Mouse (Mus musculus) midbrain, postnatal 0 days (tissue): ENCODE results near the gene Megf11. TPM values are rescaled to one million over a fixed set of nuclear protein-coding genes. Genes with fewer than 3 reads are reported as not detected.
"Not testable (repeated sequence)": the region's sequence is repeated elsewhere in the genome, so short reads cannot be mapped to it uniquely, and the experiment has no call there.

ENCODE experiments used
- ATAC-seq: fragments of 200-750 bp; cut with Nextera tagmentation; 2 replicates; pipeline ENCODE4 v1.8.0; 2017; ENCODE audit warnings: moderate number of reproducible peaks, mild to moderate bottlenecking, moderate TSS enrichment, moderate library complexity; ENCODE audit not compliant: low FRiP score
- DNase-seq: peaks from one replicate; pipeline ENCODE4 v3.0.0-alpha.2; 2015; ENCODE audit warnings: low spot score
- H3K27ac ChIP-seq: fragments of 300-500 bp; sonication (generic); 2 replicates; pipeline ENCODE4 v1.5.1; 2014; ENCODE audit warnings: low read depth, mild to moderate bottlenecking, low read length, mixed read lengths
- H3K27me3 ChIP-seq: fragments of 300-500 bp; sonication (generic); 2 replicates; pipeline ENCODE4 v1.6.1; 2014; ENCODE audit warnings: low read length, control low read depth, mixed read lengths; ENCODE audit not compliant: insufficient read depth
- H3K36me3 ChIP-seq: fragments of 300-500 bp; sonication (generic); 2 replicates; pipeline ENCODE4 v1.6.1; 2014; ENCODE audit warnings: low read length, control low read depth, mixed read lengths; ENCODE audit not compliant: insufficient read depth
- H3K4me1 ChIP-seq: fragments of 300-500 bp; sonication (generic); 2 replicates; pipeline ENCODE4 v1.6.1; 2014; ENCODE audit warnings: mild to moderate bottlenecking, control low read depth, antibody characterized with exemption, low read length, mixed read lengths; ENCODE audit not compliant: insufficient read depth
- H3K4me2 ChIP-seq: fragments of 300-500 bp; sonication (generic); 2 replicates; pipeline ENCODE4 v1.6.1; 2014; ENCODE audit warnings: low read depth, mild to moderate bottlenecking, low read length, mixed read lengths; ENCODE audit not compliant: poor library complexity, severe bottlenecking
- H3K4me3 ChIP-seq: fragments of 300-500 bp; sonication (generic); 2 replicates; pipeline ENCODE4 v1.5.1; 2014; ENCODE audit warnings: low read depth, mild to moderate bottlenecking, low read length, moderate library complexity
- H3K9ac ChIP-seq: fragments of 300-500 bp; sonication (generic); replicated peaks from 2 replicates; pipeline ENCODE4 v1.6.1; 2014; ENCODE audit warnings: mild to moderate bottlenecking, low read length, moderate library complexity, mixed read lengths; ENCODE audit not compliant: poor library complexity, severe bottlenecking
- H3K9me3 ChIP-seq: fragments of 300-500 bp; sonication (generic); 2 replicates; pipeline ENCODE4 v1.6.1; 2016; ENCODE audit warnings: low read length, control low read depth
- CTCF ChIP-seq: IDR thresholded peaks from 2 replicates; pipeline ENCODE4 v1.5.1; 2016; ENCODE audit warnings: antibody characterized with exemption, mild to moderate bottlenecking
- WGBS: fragments of 180-500 bp; shearing (Covaris S2); extraction: QIAGEN DNeasy Blood & Tissue Kit; methylation state at CpG from one replicate; pipeline ENCODE4 v1.1.7; 2014; 5-methylcytosine and 5-hydroxymethylcytosine counted together
- polyA plus RNA-seq: library from polyadenylated mRNA; unstranded; fragments of >200 nt; fragmentation: Nextera tagmentation; extraction: Ambion mirVana; gene quantifications from 2 replicates; pipeline ENCODE4 v1.2.1, GENCODE M21; 2015
- total RNA-seq: library from RNA; depleted of rRNA; stranded (reverse); fragments of >200 nt; gene quantifications from 2 replicates; pipeline ENCODE4 v1.2.3, GENCODE M21; 2014

The Megf11 gene
- total and polyA plus RNA-seq, 2 experiments from 2014 or later, result 17.7 to 41.8 TPM

GRCm38 (mm10) chr9:64472743-64473142 is 87.3 kb downstream of the Megf11 start:
- Histone ChIP-seq H3K27me3 (no peaks in the 10 kb centered on the region), H3K4me1 (no peaks in the 10 kb centered on the region), H3K4me2 (no peak overlapping the region), H3K9ac (no peak overlapping the region), H3K27ac (no peak overlapping the region), H3K36me3 (no peaks in the 10 kb centered on the region), H3K9me3 (no peaks in the 10 kb centered on the region), H3K4me3 (no peak overlapping the region)
- 65% methylated on average over 6 of the region's 6 CpGs for WGBS
- DNase-seq, result no peak
- ATAC-seq, result no peak
- no peak for TF ChIP-seq CTCF

- Histone ChIP-seq H3K4me3 (no peak overlapping the region), H3K9me3 (no peaks in the 10 kb centered on the region), H3K27ac (no peak overlapping the region), H3K27me3 (no peaks in the 10 kb centered on the region), H3K9ac (no peak overlapping the region), H3K4me2 (no peak overlapping the region), H3K4me1 (no peaks in the 10 kb centered on the region), H3K36me3 (no peaks in the 10 kb centered on the region)
- ATAC-seq (no peak), DNase-seq (no peak)
- WGBS, result 61% methylated on average over 2 of the region's 2 CpGs
- TF ChIP-seq CTCF, result no peak
Observed at GRCm38 (mm10) chr9:64473170-64473569, 87.7 kb downstream of the Megf11 start.

DNA sequence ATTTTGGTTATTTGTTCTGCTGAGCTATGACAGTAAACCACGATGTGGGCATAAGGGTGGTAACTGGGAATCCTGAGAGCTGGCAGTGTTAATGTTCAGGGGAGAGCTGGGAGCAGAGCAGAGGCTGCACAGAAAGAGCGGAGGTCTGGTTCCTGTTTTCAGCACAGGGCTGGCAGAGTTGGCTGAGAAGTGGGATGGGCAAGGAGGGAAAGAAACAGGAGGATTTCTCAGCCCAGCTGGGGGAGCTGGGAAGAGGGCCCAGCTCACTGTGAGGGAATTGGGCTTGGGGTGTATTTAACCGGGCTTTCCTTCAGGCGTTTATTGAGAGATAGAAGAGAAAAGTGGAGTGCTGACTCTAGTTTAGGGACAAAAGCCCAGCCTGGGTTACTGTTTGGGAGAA is 88.3 kb downstream of the Megf11 start:
- Histone ChIP-seq H3K4me1 (no peaks in the 10 kb centered on the region), H3K27me3 (no peaks in the 10 kb centered on the region), H3K9me3 (no peaks in the 10 kb centered on the region), H3K27ac (no peak overlapping the region), H3K4me3 (no peak overlapping the region), H3K36me3 (no peaks in the 10 kb centered on the region), H3K9ac (no peak overlapping the region), H3K4me2 (no peak overlapping the region)
- ATAC-seq (no peak), DNase-seq (no peak)
- TF ChIP-seq CTCF, result no peak
- WGBS, result 44% methylated on average over 4 of the region's 4 CpGs

GRCm38 (mm10) chr9:64474142-64474541 is 88.7 kb downstream of the Megf11 start:
- WGBS, result 54% methylated on average over 4 of the region's 4 CpGs
- Histone ChIP-seq H3K27ac (no peak overlapping the region), H3K4me1 (no peaks in the 10 kb centered on the region), H3K36me3 (no peaks in the 10 kb centered on the region), H3K4me2 (no peak overlapping the region), H3K9me3 (no peaks in the 10 kb centered on the region), H3K4me3 (no peak overlapping the region), H3K9ac (no peak overlapping the region), H3K27me3 (no peaks in the 10 kb centered on the region)
- DNase-seq, result no peak
- no peak for TF ChIP-seq CTCF
- ATAC-seq, result no peak

GRCm38 (mm10) chr9:64475942-64476341 is 90.5 kb downstream of the Megf11 start:
- Histone ChIP-seq H3K27ac (no peak overlapping the region), H3K27me3 (no peaks in the 10 kb centered on the region), H3K4me3 (no peak overlapping the region), H3K4me2 (no peak overlapping the region), H3K36me3 (no peaks in the 10 kb centered on the region), H3K9ac (no peak overlapping the region), H3K4me1 (no peaks in the 10 kb centered on the region), H3K9me3 (no peaks in the 10 kb centered on the region)
- DNase-seq, result no peak
- ATAC-seq, result peak; percentile 44; the same call in 1 of the 2 replicates
- no peak for TF ChIP-seq CTCF
- 30% methylated on average over 2 of the region's 2 CpGs for WGBS

- not testable (repeated sequence) for H3K36me3 ChIP-seq, H3K4me2 ChIP-seq, ATAC-seq, H3K9ac ChIP-seq, H3K27me3 ChIP-seq, H3K9me3 ChIP-seq, DNase-seq, H3K4me1 ChIP-seq, H3K27ac ChIP-seq, H3K4me3 ChIP-seq
- 82% methylated on average over 7 of the region's 7 CpGs for WGBS
Observed at GRCm38 (mm10) chr9:64477397-64477796, 92.0 kb downstream of the Megf11 start.

- Histone ChIP-seq H3K36me3 (no peaks in the 10 kb centered on the region), H3K27ac (no peak overlapping the region), H3K4me1 (no peaks in the 10 kb centered on the region), H3K9me3 (no peaks in the 10 kb centered on the region), H3K9ac (no peak overlapping the region), H3K27me3 (no peaks in the 10 kb centered on the region), H3K4me3 (no peak overlapping the region), H3K4me2 (no peak overlapping the region)
- TF ChIP-seq CTCF, result no peak
- WGBS, result 83% methylated on average over 5 of the region's 5 CpGs
- ATAC-seq, result no peak
- no peak for DNase-seq
Observed at GRCm38 (mm10) chr9:64482126-64482525, 96.7 kb downstream of the Megf11 start.
